Mouse (Mus musculus): ENCODE measurements around the gene Nkx2-1.

DNA sequence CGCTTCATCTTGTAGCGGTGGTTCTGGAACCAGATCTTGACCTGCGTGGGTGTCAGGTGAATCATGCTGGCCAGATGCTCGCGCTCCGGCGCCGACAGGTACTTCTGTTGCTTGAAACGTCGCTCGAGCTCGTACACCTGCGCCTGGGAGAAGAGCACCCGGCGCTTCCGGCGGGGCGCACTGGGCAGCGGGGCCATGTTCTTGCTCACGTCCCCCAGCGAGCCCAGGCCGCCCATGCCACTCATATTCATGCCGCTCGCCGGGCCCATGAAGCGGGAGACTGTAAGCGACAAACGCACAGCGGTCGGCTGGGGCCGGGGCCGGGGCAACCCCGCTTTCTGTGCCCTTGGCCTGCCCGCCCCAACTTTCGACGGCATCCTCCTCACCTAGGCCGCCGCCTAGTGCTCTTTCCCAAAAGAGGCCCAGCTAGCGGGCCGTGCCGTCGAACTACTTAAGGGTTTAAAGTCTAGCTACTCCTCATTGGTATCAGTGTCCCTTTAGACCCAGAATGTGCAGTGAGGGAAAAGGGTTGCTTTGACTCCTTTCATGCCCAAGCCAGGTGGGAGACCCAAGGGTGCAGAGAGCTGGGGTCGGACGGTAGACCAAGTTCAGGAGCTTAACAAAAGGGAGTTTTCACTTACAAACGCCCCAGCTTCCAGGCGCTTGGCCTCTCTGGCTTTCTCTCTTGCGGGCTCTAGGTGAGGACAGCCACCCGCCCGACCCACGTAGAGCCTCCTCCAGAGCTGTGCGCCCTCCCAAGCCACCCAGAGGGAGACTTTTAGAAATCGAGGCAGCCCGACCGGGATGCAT lies 3.0 kb downstream of the Nkx2-1 start:
- TF ChIP-seq CTCF (IDR thresholded peaks at IDR 0.05; ENCODE audit: low read depth, low read length) (no peak), POLR2A (IDR thresholded peaks at IDR 0.05; ENCODE audit: insufficient read depth, low read length) (no peak)

Measured in ES-Bruce4 (cell line).